Mouse (Mus musculus) heart, embryonic 15.5 days (tissue): ENCODE data around the gene Ccdc43. TPM values are rescaled to one million over a fixed set of nuclear protein-coding genes. Genes with fewer than 3 reads are reported as not detected.

Source experiments
- microRNA-seq: library from miRNA; unstranded; fragments of <30 nt; microRNA quantifications from one replicate; pipeline ENCODE4, GENCODE M21; 2016
- polyA plus RNA-seq: library from polyadenylated mRNA; unstranded; fragments of >200 nt; fragmentation: Nextera tagmentation; extraction: Ambion mirVana; gene quantifications from 2 replicates; pipeline ENCODE4 v1.2.1, GENCODE M21; 2015

The Ccdc43 gene
- polyA plus RNA-seq, 1 experiment from 2014 or later = 33.9 TPM

Small RNA genes within 50 kb of the gene (microRNA-seq; reads per million reads assigned to microRNA genes)
- gene Gm22920 = not detected

Other genes starting within 250 kb of the Ccdc43 start
- 8.7 TPM in 2 replicates for gene Itga2b, start 227.7 kb downstream of the Ccdc43 start, polyA plus RNA-seq
- 34.4 and 38.4 TPM in 2 replicates for gene Gpatch8, start 141.4 kb downstream of the Ccdc43 start, polyA plus RNA-seq
- gene Gm11627, start 118.3 kb downstream of the Ccdc43 start, polyA plus RNA-seq = 9.7 and 13.7 TPM in 2 replicates
- 15.1 and 20.4 TPM in 2 replicates for gene Fzd2, start 93.4 kb downstream of the Ccdc43 start, polyA plus RNA-seq
- 0.45 and 0.57 TPM in 2 replicates for gene Meioc, start 34.1 kb downstream of the Ccdc43 start, polyA plus RNA-seq
- gene Adam11, start 63.7 kb upstream of the Ccdc43 start, polyA plus RNA-seq = 5.5 and 6.7 TPM in 2 replicates
- gene Gjc1, start 121.9 kb upstream of the Ccdc43 start, polyA plus RNA-seq = 46.6 and 48.5 TPM in 2 replicates
- gene Higd1b, start 138.1 kb upstream of the Ccdc43 start, polyA plus RNA-seq = 3.3 and 4.3 TPM in 2 replicates
- gene Eftud2, start 183.2 kb upstream of the Ccdc43 start, polyA plus RNA-seq = 90.7 and 120 TPM in 2 replicates
- gene Ccdc103, start 183.4 kb upstream of the Ccdc43 start, polyA plus RNA-seq = 0.55 and 0.84 TPM in 2 replicates
- not detected in 2 replicates for gene Fam187a, start 187.4 kb upstream of the Ccdc43 start, polyA plus RNA-seq
- 0.11 and 0.44 TPM in 2 replicates for gene Gfap, start 203.1 kb upstream of the Ccdc43 start, polyA plus RNA-seq
- 5.2 and 7.9 TPM in 2 replicates for gene Kif18b, start 227.3 kb upstream of the Ccdc43 start, polyA plus RNA-seq
- gene C1ql1, start 248.9 kb upstream of the Ccdc43 start, polyA plus RNA-seq = 0.47 and 0.61 TPM in 2 replicates